Mouse (Mus musculus): Measurements from ENCODE around the gene Gm10719.
"Not testable (repeated sequence)": the region's sequence is repeated elsewhere in the genome, so short reads cannot be mapped to it uniquely, and the experiment has no call there.

GRCm38 (mm10) chr9:3022316-3023008 is 5.3 kb downstream of the Gm10719 start:
- TF ChIP-seq CTCF, EP300 (IDR thresholded peaks at IDR 0.05; ENCODE audit: low read depth): not testable (repeated sequence)

Data from liver, embryonic 14.5 days (tissue).